Mouse (Mus musculus) activated CD4-positive, CD25-positive, alpha-beta regulatory T cell, adult 4 months (primary cell): Measurements from ENCODE around the gene Olfr692. TPM values are rescaled to one million over a fixed set of nuclear protein-coding genes. Genes with fewer than 3 reads are reported as not detected.

Experiments
- ATAC-seq: one replicate; pipeline ENCODE4 v1.8.0; 2017
- polyA plus RNA-seq, 2 experiments: library from polyadenylated mRNA; unstranded; fragments of 100-300 nt; shearing (Covaris generic); gene quantifications; one replicate each; pipeline ENCODE4 v1.2.1; 2017

Olfr692 gene
- polyA plus RNA-seq, 2 experiments from 2014 or later = not detected

DNA sequence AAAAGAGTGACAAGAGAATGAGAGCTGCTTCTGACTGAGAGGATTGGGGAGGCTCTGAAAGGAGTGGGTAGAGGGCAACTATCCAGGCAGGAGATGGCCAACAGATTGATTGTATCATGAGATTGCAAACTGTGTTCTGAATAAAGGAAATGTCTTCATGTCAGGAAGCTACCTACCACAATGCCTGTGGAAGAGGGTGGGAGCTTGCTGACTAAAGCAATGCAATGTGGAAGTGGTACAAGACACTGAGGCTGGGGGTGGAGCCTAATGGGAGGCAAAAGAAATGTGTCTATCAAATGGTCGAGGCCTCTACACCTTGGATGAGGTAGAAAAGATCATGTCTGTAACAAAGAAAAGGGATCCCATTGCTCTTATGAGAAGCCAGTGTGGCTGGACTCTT, 38.3 kb downstream of the Olfr692 start:
- no peak for ATAC-seq

DNA sequence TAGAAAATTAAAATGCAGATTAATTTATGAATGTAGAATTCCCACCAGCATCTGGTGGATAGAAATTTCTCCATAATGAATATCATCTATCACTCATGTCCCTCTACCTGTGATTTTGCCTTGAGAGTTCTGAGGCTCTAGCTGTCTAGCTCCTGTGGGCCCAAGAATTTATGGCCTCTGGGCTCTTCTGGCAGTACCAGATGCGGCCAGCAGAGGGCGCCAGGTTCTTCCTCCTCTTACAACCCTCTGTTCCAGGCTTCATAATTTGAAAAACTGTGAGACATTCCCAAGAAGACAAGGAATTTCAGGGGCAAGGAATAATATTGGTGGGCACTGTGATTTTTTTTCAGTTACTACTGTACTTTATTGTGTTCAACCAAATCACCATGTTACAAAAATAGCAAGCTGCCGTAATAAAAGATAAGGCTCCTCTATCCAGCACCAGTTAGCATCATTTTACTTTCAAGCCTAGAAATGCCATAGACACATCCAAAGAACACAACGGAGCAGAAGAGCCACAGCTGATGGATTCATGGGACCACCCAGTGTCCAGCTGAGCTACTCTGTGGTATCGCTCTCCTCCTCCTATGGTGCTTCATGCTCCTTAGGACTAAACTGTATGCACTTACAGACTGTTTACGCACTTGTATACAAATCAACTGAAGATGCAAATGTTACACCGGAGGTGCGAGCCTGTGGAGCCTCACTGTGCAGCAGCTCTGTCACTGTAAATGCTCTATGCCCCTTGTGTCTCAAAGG, 44.0 kb downstream of the Olfr692 start:
- ATAC-seq = peak; percentile 77

DNA sequence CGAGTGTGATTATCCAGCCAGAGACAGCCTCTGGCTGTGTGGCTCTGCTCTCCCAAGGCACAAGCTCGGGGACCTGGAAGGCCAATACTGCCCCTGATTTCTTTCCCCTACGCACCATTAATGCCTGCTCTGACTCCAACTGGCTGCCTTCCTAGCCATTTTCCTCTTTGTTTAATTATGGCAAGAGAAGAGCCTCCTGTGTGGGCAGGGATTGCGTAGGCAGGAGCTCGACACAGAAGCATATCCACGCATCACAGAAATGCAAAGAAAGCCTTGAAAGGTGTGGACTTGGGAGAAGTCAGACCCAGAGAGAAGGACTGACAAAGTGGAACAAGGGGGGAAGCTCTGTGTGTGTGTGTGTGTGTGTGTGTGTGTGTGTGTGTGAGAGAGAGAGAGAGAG, 46.4 kb downstream of the Olfr692 start:
- ATAC-seq = no peak

DNA sequence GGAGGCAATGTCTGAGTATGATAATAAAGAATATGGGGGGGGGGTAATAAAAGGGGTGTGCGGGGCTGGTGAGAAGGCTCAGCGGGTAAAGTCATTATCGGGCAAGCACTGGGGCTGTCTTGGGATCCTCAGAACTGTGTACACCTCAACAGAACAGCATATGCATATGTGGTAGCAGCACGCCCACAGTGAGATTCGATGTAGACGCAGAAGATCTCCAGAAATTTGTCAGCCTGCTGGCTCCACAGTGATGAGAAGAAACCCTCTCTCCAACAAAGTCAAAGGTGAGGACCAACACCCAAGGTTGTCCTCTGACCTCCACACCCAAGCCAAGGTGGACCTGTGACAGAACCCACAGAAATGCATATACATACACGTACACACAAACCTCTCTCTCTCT, 48.5 kb downstream of the Olfr692 start:
- ATAC-seq = no peak

DNA sequence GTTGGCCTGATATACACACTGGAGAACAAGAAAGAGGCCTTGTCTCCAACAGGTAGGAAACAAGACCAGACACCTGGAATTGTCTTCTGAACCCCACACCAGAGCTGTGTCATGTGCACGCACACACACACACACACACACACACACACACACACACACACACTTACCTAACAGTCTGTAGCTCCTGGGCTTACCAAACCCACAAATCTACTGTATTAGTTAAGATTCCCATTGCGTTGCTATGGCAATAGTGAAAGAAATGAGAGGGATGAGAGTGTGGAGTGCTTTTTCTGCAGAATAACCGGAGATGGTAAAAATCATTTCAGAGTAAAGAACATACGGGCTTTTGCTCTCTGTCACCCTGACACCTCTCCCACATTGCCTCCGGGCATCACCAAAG, 50.1 kb downstream of the Olfr692 start:
- ATAC-seq = no peak

Other genes with a start within 250 kb of the Olfr692 start
- gene Olfr683, start 221.2 kb upstream of the Olfr692 start, polyA plus RNA-seq = not detected
- not detected for gene Olfr684, start 204.6 kb upstream of the Olfr692 start, polyA plus RNA-seq
- not detected for gene Olfr685, start 182.2 kb upstream of the Olfr692 start, polyA plus RNA-seq
- gene Olfr686, start 160.7 kb upstream of the Olfr692 start, polyA plus RNA-seq = not detected
- not detected for gene Olfr688, start 80.1 kb upstream of the Olfr692 start, polyA plus RNA-seq
- gene Olfr689, start 57.1 kb upstream of the Olfr692 start, polyA plus RNA-seq = not detected
- gene Olfr690, start 34.1 kb upstream of the Olfr692 start, polyA plus RNA-seq = not detected
- under 1 TPM in 1 of 2 experiments, not detected in 1; 0.28 TPM for gene Olfr691, start 26.0 kb upstream of the Olfr692 start, polyA plus RNA-seq
- not detected for gene Gm5901, start 6.8 kb downstream of the Olfr692 start, polyA plus RNA-seq
- 10 to 100 TPM; 14.6 to 15.8 TPM for gene Fam160a2, start 31.8 kb downstream of the Olfr692 start, polyA plus RNA-seq
- gene Cnga4, start 36.3 kb downstream of the Olfr692 start, polyA plus RNA-seq = not detected
- gene Cckbr, start 57.5 kb downstream of the Olfr692 start, polyA plus RNA-seq = not detected
- not detected for gene Cavin3, start 114.1 kb downstream of the Olfr692 start, polyA plus RNA-seq
- 10 to 100 TPM; 20.4 to 25.0 TPM for gene Smpd1, start 186.1 kb downstream of the Olfr692 start, polyA plus RNA-seq
- gene Apbb1, start 213.4 kb downstream of the Olfr692 start, polyA plus RNA-seq = 1 to 10 TPM; 3.5 to 4.2 TPM
- gene Hpx, start 231.9 kb downstream of the Olfr692 start, polyA plus RNA-seq = not detected